Mouse (Mus musculus): Measurements from ENCODE around the gene Prr11.
A peak's percentile ranks its signal among the peaks of the same experiment; 100 is the strongest.
"Not testable (repeated sequence)": the region's sequence is repeated elsewhere in the genome, so short reads cannot be mapped to it uniquely, and the experiment has no call there.

Prr11 gene

DNA sequence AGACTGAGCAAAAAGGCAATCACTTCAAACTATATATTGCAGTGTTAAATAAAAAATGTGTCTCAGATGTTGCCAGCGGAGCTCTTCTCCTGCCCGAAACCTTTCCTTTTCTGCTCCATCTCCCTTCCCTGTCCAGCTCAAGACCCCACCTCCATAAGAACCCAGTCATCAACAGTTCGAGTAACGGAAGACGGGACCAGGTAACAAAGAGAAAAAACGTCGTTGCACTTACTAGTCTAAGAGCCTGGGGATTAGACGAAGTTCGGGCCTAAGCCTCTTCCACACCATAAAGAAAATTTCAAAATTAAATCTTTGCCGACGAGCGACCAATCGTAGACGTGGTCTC, at the start of gene Prr11:
Gene Prr11 (minus strand): TSS at position 300 of the 346 bp plus-strand sequence.
- no peak for DNase-seq (ENCODE audit: low read depth)

DNA sequence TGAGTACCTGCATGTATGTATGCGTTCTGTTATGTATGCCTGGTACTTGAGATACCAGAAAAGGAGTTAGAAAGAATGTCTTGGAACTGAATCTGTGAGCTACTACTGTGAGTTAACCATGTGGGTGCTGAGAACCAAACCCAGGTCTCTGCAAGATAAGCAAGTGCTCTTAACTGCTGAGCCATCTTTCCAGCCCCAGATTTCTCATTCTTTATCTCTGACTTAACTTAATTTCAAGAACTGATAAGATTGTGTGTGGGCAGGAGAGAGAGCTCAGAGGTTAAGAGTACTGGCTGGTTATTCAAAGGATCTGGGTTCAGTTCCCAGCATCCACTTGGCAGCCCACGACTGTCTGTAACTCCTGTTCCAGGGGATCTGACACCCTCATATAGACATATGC, 49.5 kb upstream of the Prr11 start:
- no peak for DNase-seq (ENCODE audit: low read depth)

DNA sequence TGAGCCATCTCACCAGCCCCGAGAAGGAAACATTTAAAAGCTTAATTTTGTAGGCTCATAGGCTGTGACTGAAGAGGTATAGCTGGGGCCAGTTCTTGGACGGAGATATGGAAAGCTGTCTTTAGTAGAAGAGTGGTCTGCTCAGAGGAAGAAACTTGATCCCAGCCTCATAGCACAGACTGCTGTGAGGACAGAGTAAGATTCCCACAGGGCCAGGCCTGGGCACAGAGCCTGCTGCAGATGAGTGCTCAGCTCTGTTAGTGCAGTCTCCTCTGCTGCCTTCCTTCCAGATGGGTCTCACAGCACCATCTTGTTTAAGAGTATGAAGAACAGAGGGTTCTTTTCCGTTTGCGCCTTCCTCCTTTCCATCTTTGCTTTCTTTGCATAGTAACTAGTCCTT, 27.7 kb upstream of the Prr11 start:
- DNase-seq (ENCODE audit: low read depth) = no peak

DNA sequence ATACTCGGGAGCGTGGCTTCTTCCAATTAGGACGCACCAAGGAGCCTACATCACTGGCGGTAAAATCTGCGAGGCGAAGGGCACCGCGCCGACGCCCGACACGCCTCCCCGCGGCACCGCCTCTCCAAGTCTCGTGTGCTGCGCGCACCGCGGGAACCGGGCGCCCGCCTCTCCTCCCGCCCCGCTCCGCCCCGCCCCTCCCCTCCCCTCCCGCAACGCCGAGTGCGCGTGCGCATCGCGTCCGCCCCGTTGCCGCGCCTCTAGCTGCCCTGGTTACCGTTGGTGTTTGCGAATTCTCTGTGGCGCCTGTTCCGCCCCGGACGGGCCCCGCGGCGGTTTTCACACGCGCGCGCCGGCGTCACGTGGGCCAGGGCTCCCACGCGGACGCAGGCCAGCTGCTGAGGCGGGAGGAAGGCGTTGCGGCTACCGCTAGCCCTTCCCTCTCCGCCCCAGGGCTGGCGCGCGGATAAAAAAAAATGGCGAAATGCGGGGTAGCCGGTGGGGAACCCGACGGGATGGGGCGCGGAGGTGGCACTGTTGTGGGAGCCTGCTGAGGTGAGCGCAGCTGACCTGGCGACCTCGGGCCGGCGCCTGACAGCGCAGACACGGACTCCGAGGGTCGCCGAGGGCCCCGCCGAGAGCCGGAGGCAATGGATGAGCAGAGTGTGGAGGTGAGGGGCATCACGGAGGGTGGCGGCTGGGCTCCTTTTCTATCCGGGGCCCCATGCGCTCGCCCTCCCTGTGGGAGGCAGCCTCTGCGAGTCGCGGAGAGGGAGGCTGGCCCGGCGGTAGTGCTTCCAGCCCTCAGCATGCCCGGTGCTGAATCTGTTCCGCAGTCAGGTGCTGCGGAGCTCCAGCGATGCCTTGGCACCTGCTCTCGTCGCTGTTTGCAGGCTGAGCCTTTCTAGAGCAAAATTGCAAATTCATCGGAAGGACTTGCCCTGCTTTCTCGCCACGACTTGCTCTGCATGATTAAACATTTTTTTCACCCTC, 18.6 kb upstream of the Prr11 start, which contains the start of gene Trim37:
Gene Trim37 (plus strand): TSS at position 254 of the 993 bp plus-strand sequence.
- peak; percentile 96 for DNase-seq (ENCODE audit: low read depth)

DNA sequence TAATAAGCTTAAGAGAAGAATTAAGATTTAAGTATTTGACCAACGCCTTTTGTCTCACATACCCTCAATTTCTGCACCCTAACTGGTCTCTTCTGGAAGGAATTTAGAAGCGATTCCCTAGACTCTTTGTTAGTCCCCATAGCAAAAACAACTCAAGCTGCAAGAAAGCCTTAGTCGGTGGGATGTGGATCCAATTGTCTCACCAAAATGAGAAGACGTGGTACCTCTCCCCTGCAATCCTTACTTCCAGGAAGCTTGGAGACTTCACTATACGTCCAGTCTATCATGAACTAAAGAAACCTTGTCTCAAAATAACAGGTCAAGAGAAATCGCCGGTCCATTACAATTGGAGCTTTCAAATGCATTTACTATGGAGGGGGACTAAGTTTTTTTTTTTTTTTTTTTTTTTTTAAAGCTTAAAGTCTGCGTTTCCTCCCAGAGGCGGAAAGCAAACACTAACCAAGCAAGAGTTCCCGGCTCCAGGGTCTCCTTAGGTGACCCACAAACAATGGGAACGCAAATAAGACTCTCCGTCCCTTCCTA, 17.8 kb upstream of the Prr11 start:
- no peak for DNase-seq (ENCODE audit: low read depth)

DNA sequence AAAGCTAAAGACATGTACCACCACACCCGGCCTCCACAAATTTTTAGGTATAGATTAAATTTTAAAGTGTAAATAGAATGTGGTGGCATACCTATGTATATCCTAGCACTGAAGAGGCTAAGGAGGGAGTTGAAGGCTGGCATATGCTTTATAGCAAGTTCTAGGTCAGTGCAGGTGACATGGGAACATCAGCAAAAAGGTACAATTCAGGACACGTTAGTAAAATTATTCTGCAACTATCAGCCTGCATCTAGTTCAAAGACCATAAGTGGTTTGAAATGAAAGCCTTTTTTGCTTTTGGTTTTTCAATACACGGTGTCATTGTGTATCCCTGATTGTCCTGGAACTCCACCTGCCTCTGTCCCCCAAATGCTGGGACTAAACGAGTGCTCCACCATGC, 17.1 kb upstream of the Prr11 start:
- no peak for DNase-seq (ENCODE audit: low read depth)

DNA sequence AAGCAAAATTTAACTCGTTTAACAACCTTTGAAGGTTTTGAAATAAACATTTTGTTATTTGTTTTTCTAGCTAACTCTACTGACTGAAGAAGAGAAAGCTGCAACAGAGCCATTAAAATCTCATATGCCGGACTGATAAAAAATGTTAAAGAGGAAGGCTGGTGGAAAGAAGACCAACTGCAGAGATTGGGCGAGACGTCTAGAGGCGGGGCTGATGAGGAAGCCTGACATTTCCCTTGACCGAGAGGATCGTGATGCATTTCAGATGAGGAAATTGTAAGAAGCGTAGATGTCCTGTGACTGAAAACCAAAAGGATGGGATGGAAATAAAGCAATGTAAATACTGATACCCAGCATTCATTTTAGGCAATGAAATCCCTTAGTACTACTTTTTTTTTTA, 13.4 kb upstream of the Prr11 start:
- DNase-seq (ENCODE audit: low read depth) = no peak

DNA sequence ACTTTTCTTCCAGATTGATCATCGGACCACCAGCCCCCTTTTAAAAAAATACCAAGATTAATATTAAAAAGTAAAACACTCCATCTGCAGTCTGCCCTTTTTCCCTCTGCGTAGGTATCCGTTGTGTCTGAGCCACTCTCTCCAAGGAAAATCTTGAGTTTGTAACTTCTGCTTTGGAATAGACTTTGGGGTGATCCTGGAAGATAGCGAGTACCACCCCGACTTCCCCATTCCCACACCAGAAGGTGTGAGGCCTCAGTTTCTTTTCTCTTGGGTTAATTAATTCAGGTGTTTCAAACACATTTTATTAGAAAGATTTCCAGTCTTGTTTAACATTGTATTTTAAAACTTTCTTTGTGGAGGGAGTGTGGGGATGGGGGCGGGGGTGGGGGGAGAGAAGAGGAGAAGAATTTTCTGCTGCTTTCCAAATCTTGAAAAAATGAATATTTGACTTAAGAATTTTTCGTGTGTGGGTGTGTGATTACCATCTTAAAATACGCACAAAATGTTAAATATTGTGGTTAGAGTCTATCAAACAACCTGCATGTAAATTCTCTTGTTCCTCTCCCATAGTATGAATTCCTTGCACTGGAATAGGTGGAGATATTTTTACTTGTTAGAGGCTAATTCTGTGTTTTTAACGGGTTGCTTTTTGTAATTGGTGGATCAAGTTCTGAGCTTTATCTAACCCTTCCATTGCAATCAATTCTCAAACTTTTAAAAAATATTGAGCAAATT, 1.8 kb upstream of the Prr11 start:
- DNase-seq (ENCODE audit: low read depth) = no peak

DNA sequence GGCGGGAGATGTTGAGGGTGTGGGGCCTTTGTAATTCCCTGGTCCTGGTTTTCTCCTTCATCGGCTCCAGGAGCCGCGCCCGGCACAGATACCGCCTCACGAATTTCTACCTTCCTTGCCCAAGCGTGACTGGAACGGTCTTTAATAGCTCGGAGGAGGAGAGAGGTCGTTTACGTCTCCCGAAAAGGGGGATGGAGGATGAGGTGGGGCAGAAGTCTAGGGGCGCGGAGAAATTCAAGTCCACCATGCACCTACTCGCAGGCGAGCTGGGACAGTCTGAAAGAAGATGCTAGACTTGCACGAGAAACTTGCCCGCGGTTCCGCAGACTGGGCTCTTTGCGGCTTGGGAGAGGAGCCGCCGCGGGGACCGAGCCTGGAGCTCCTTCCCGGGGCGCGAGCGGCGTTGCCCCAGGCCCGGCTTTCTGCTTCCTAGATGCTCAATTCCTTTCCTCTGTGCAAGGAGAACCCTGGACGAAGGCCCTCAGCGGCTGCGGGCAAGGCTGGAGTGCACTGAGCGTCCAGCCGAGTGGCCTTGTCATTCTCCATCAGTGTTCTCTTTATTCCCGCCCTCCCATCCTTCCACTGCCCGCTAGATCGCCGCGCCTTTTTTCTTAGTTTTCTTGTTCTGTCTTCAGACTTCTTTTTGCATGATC, 1.1 kb upstream of the Prr11 start:
- no peak for DNase-seq (ENCODE audit: low read depth)

DNA sequence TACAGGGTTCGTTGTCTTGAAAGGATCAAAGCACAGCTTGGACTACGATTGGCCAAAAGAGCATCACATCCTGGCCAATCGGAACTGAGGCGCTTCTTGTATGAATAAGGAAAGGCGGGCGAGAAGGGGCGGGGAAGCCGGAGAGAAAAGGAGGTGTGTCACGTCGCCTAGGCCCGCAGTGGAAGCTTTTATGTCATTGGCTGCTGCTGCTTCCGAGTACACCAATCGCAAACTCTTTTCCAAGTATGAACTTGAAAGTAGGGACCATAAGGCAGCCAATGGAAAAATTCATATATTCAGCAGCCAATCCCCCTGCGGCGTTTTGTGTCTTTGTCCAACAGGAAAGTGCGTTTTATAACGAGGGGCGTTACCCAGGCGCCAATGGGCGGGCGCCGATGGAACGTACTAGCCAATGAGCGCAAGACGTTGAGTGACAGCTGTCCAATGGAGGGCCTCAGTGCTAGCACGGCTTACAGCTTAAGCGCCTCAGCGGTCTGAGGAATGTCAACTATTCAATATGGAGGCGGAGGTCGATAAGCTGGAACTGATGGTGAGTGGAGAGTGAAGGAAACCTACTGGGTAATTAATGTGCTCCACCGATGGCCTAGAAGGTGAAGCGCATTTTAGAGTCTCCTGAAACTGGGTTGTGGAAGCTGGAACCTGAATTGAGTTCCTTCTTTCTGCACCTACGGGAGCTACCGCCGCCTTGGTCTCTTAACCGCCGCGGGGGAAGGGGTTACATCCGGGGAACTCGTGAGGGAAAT, 429 bp upstream of the Prr11 start, which contains the start of gene Ska2:
Gene Ska2 (plus strand): TSS at position 480 of the 764 bp plus-strand sequence.
- DNase-seq (ENCODE audit: low read depth) = peak; percentile 99

DNA sequence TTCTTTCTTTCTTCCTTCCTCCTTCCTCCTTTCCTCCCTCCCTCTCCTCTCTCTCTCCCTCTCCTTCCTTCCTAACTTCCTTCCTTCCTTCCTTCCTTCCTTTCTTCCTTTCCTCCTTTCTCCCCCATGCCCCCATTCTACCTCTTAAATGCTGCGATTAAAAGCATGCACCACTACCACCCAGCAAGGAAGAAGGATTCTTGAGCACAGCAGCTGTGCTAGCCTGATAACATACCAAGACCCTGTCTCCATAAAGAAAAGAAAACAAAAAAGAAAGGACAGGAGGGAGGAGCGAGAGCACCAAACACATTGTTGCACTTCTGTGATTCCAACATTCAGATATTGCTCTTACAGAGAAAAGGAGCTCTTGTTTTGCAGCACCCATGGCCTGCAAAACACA, 21.4 kb downstream of the Prr11 start:
- DNase-seq (ENCODE audit: low read depth) = no peak

DNA sequence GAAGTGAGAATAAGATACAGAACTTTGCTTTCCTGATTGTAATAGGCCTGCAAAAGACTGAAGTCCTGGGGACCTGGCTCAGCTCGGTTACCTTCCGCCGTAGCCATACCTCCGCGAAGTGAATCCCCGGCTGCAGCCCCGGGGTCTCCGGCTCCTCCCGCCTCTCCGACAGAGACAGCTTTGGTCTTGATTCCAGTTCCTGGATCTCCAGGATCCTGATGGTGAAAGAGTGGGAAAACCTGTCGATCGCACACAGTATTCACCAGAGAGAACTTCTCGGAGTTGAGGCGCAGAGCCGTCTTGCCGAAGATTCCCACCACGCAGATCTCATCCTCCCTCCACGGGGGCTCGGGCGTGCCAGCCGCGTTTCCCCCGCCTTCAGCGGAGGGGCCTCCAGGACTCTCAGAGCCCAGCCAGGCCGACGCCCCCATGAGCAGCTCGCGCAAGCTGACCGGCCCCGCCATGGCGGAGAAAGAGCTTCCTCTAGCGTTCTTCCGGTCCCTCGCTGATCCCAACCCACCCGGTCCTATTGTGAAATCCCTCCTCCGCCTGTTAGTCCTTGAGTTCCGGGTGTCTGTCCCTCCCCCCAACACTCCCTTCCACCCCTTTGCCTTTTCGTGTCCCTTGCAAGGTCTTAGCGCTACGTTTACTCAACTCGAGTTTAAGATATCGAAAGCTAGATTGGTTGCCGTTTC, 22.1 kb downstream of the Prr11 start, which contains the start of gene Smg8:
Gene Smg8 (minus strand): TSS at position 485 of the 695 bp plus-strand sequence.
- peak; percentile 91 for DNase-seq (ENCODE audit: low read depth)

DNA sequence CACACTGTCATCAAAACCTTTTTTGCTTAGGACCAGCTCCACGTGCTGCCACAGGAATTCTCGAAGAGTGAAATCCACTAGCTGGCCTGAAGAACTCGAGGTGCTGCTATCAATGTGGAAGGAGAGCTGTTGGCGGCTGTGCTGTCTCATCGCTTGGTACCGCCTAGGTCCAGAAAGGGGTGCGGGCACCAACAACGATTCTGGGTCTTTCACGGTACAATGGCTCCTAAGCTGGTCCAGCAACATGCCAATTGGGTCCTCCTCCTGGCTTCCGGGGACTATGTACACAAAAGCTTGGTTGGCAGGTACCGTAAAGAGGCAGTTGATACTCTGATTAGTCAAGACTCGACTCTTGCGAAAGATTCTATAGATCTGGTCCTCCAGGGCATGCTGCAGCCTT, 23.0 kb downstream of the Prr11 start:
- no peak for DNase-seq (ENCODE audit: low read depth)

DNA sequence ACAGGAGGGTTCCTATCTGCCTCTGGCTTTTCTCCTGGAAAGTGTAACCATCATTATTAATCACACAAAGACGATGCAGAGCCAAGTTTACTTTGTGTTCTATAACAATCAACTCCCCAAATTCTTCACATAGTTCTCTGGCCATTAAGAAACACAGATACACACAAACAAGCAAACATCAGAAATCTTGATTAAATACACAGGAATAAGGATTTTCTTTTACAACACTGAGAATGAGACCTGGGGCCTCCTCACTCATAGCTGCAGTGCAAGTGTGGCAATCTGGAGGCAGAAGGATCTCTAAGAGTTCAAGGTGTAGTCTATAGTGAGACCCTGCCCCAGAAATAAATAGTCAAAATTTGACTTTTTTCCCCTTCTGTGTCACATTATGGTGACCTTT, 24.8 kb downstream of the Prr11 start:
- no peak for DNase-seq (ENCODE audit: low read depth)

DNA sequence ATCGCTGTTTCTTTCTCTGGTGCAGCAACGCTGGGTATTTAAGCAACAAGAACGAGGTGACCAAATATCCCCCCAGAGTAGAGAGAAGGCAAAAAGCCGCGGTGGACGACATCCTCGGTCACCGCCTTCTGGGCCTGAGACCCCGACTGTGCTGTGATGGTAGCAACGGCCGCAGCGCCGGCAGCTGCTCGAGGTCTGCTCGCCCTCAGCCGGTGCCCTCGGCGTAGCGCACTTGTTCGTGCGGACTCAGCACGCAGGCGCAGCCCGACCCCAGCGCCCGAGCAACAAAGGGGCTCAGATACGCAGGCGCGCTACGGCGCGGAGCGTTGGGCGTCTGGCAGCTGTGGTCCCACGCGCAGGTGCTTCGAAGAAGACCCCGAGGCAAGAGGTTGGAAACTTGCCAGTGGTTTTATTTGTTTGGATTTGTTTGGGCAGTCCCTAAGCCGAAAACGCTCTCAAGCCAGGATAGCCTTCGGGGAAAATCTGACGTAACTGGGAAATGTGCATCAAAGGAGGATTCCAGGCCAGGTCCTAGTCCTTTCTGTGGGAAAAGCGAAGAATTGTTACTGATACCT, 34.6 kb downstream of the Prr11 start, which contains the start of gene Gdpd1:
Gene Gdpd1 (minus strand): TSS at position 197 of the 575 bp plus-strand sequence.
- DNase-seq (ENCODE audit: low read depth) = peak; percentile 81

DNA sequence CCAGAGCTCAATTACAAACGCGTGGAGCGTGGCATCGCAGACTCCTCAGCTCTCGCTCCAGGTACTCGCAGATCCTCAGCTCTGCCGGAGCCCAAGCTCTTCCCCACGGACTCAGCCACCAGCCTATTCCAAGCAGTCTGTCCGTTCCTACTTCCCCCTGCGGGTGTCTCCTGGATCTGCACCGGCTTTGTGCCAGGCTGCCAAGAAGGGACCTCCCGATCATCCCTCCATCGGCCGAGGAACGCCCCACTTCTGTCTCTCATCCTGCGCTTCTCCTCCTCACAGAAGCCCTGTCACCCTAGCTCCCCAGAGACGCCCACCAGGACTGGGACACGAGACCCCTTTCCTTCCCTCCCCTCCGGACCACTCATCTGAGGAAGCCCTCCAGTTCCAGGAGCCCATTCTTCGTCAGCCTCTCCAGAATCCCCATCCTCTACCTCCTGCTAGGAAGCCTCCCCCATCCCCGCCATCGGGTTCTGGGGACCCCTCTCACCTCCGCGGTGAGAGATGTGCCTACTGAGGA, 35.1 kb downstream of the Prr11 start:
- DNase-seq (ENCODE audit: low read depth) = peak; percentile 52

DNA sequence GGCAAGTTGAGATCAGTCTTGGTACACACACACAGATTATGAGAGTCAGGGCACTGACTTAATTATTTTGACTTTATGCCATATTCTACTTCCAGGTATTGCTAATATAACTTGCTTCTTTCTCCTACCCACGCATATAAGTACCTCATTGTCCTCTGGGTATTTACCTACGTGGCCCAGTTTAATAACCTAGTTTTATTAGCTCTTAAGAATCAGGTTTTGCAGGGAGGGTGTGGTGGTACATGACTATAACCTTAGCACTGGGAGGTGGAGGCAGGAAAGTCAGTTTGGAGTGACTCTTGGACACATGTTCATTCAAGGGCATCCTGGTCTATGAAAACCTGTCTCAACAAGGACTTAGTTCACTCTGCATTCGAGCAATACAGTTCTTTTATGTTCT, 46.4 kb downstream of the Prr11 start:
- no peak for DNase-seq (ENCODE audit: low read depth)

DNA sequence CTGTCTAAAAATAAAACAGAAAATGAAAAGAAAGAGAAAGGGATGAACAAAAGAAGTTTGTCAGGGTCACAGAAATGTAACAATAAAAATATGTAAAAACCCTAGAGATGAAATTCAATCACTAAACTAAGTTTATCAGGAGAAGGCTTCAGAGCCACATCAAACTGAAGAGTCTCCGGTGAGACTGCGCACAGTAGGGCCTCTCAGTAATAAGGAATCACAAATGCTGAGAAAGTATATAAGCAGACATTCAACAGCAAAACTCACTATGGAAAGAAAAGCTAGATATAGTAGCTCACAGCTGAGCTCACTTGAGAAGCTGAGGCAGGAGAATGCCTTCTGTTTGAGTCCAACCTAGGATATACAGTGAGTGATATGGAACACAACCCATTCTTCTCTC, 48.1 kb downstream of the Prr11 start:
- no peak for DNase-seq (ENCODE audit: low read depth)

DNA sequence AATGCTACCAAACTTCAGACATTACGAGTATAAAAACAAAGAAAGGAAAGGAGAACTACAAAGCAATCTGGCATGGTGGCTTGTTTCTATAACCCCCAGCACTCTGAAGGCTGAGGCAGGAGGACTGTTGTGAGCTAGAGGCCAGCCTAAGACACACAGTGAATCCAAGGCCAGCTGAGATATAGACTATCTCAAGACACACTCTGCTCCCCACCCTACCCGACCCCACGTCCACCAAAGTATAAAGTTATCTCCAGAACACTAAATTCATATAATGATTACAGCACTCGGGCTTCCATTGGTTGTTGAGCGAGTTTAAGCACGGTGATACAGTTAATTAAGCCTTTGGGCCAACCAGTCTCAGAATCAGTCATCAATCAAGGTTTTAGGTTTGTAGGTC, 52.2 kb downstream of the Prr11 start:
- no peak for DNase-seq (ENCODE audit: low read depth)

DNA sequence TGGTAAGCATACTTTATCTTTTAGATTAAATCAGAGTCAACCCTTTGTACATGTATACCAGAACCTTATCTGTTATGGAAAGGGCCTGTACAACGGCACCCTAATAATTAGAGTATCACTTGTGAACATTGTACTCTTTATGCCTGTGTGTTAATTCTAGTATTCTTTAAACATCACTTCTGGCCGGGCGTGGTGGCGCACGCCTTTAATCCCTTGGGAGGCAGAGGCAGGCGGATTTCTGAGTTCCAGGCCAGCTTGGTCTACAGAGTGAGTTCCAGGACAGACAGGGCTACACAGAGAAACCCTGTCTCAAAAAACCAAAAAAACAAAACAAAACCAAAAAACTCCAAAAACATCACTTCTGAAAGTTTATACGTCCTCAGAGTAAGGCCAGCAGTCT, 59.6 kb downstream of the Prr11 start:
- DNase-seq (ENCODE audit: low read depth) = not testable (repeated sequence)
